Mouse (Mus musculus) kidney, embryonic 15.5 days (tissue): ENCODE measurements at regions not wholly inside any gene's neighbourhood (a gene's known extent, or its start where the extent isn't known, plus 50 kb on each side); places are given as distances from the start of the nearest gene placed in this dataset.

ENCODE experiments used
- ATAC-seq: fragments of 200-750 bp; cut with Nextera tagmentation; replicated peaks from 2 replicates; pipeline ENCODE4 v1.8.0; 2017; ENCODE audit warnings: moderate TSS enrichment; ENCODE audit not compliant: low FRiP score
- H3K27ac ChIP-seq: fragments of 300-500 bp; sonication (generic); 2 replicates; pipeline ENCODE4 v1.5.1; 2015; ENCODE audit warnings: mild to moderate bottlenecking, inconsistent platforms
- H3K27me3 ChIP-seq: fragments of 300-500 bp; sonication (generic); 2 replicates; pipeline ENCODE4 v1.6.1; 2015; ENCODE audit warnings: inconsistent platforms
- H3K36me3 ChIP-seq: fragments of 300-500 bp; sonication (generic); 2 replicates; pipeline ENCODE4 v1.6.1; 2015; ENCODE audit warnings: inconsistent platforms
- H3K4me1 ChIP-seq: fragments of 300-500 bp; sonication (generic); 2 replicates; pipeline ENCODE4 v1.6.1; 2015; ENCODE audit warnings: inconsistent platforms
- H3K4me2 ChIP-seq: fragments of 300-500 bp; sonication (generic); 2 replicates; pipeline ENCODE4 v1.6.1; 2015; ENCODE audit warnings: moderate library complexity, mild to moderate bottlenecking, inconsistent platforms
- H3K4me3 ChIP-seq: fragments of 300-500 bp; sonication (generic); replicated peaks from 2 replicates; pipeline ENCODE4 v1.5.1; 2015; ENCODE audit warnings: mild to moderate bottlenecking, inconsistent platforms
- H3K9ac ChIP-seq: fragments of 300-500 bp; sonication (generic); 2 replicates; pipeline ENCODE4 v1.6.1; 2015; ENCODE audit warnings: mild to moderate bottlenecking, inconsistent platforms
- H3K9me3 ChIP-seq: fragments of 300-500 bp; sonication (generic); replicated peaks from 2 replicates; pipeline ENCODE4 v1.6.1; 2016; ENCODE audit warnings: inconsistent platforms
- WGBS: fragments of 180-500 bp; shearing (Covaris S2); methylation state at CpG from one replicate; pipeline ENCODE4 v1.1.7; 2015; ENCODE audit warnings: mixed read lengths; 5-methylcytosine and 5-hydroxymethylcytosine counted together

DNA sequence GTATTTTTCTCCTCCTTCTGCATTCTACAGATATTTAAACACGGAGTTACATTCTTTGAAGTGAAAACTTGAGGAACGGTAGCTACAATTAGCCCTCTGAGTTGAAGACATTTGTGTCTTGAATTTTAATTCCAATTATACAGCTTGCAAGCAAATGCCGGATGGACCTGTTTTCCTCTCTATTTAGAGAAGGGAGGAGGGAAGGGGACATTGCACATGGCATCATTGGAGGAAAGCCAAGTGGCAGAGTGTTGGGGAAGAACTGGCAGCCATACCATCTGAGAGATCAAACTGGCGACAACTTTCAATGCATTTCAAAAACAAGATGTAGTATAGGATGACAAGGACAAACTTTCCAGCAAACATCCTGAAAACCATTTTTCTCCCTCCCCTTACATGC is 493.4 kb downstream of the Cenpc1 start:
- no peak overlapping the region for H3K4me2 ChIP-seq
- H3K4me3 ChIP-seq, result no peak overlapping the region
- H3K36me3 ChIP-seq, result no peaks in the 10 kb centered on the region
- H3K27ac ChIP-seq, result no peak overlapping the region
- ATAC-seq, result no peak
- 79% methylated on average over 4 of the region's 4 CpGs for WGBS
- H3K9ac ChIP-seq, result no peak overlapping the region
- H3K9me3 ChIP-seq, result no peaks in the 10 kb centered on the region
- H3K27me3 ChIP-seq, result no peaks in the 10 kb centered on the region
- no peaks in the 10 kb centered on the region for H3K4me1 ChIP-seq

DNA sequence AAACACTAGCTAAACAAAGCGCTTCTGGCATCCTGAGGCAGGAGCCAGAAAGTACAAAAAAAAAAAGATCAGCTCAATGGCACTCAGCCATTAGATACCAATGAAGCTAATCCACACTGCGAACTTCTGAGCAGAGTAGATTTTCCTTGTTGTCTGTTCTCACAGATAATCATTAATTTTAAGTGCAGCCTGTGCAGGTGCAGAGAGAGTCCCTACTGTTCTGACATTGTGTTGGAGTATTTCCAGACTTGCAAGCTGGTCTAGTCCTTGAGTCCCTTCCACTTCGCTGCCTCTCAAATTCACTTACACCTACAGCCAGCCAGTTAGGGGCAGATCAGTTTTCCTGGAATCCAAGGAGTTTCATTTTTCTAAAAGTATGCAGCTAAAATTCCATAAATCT is 494.0 kb downstream of the Cenpc1 start:
- Histone ChIP-seq H3K9ac (no peak overlapping the region), H3K36me3 (no peaks in the 10 kb centered on the region), H3K27ac (no peak overlapping the region), H3K4me2 (no peak overlapping the region), H3K9me3 (no peaks in the 10 kb centered on the region), H3K4me3 (no peak overlapping the region), H3K27me3 (no peaks in the 10 kb centered on the region), H3K4me1 (no peaks in the 10 kb centered on the region)
- no peak for ATAC-seq
- 73% methylated on average over 3 of the region's 3 CpGs for WGBS

DNA sequence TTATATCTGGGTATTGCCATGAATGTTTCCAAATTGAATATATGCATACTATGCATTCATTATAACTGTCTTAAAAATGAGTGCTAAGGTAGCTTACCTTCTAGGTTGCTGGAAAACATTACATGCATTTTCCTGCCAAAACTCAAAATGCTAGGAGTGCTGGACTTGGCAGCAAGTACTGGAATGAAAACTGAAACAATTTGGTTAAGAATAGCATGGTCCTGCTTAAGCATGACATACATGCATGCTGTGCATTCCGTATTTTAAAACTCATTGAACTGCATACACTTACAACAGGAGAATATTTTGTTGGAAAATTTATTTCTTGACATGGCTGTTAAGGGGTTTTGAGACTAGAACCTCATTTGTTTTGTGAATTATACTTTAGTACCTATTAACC is 529.1 kb downstream of the Cenpc1 start:
- H3K9me3 ChIP-seq, result no peaks in the 10 kb centered on the region
- H3K36me3 ChIP-seq, result no peaks in the 10 kb centered on the region
- no peak for ATAC-seq
- no peak overlapping the region for H3K4me2 ChIP-seq
- H3K4me3 ChIP-seq, result no peak overlapping the region
- H3K9ac ChIP-seq, result no peak overlapping the region
- no peaks in the 10 kb centered on the region for H3K4me1 ChIP-seq
- 81% methylated on average over 1 of the region's 1 CpGs for WGBS
- no peaks in the 10 kb centered on the region for H3K27me3 ChIP-seq
- H3K27ac ChIP-seq, result no peak overlapping the region

DNA sequence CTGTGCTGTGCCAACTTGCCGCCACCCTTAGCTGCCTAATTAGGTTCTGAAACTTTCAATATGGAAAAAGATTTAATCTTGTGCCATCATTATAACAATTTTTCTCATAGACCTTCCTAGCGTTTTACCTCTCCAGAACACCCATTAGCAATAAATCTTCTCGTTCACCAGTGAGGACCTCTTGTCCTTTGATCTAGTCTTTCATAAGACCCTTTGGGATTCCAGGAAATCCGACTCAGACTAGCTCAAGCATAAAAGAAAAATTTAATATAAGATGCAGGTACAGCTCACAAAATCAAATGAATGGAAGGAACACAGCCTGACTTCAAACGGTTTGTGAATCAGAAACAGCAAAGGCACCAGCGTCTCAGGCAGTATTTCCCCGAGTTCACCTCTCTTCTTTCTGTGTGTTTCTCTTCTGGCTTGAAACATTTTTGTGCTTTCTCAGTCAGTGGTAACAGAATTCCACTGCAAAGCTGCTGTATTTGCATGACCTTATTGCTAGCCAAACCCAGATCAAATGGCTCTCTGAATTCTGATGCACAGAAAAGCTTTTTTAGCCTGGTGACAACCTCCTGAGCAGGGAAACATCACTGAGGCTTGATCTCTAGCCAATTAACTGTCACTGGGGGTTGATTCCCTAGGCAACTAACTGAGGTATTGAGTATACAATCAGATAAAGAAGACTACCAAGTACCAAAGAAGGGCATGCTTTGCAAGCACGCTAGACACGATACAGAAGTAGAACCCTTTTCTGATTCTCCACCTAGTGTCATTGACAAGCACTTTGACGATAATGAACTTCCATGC is 539.8 kb downstream of the Cenpc1 start:
- Histone ChIP-seq H3K4me3 (no peak overlapping the region), H3K27ac (no peak overlapping the region), H3K4me2 (no peak overlapping the region), H3K9me3 (no peaks in the 10 kb centered on the region), H3K4me1 (no peaks in the 10 kb centered on the region), H3K9ac (no peak overlapping the region), H3K36me3 (no peaks in the 10 kb centered on the region), H3K27me3 (no peaks in the 10 kb centered on the region)
- no peak for ATAC-seq
- 80% methylated on average over 10 of the region's 10 CpGs for WGBS

DNA sequence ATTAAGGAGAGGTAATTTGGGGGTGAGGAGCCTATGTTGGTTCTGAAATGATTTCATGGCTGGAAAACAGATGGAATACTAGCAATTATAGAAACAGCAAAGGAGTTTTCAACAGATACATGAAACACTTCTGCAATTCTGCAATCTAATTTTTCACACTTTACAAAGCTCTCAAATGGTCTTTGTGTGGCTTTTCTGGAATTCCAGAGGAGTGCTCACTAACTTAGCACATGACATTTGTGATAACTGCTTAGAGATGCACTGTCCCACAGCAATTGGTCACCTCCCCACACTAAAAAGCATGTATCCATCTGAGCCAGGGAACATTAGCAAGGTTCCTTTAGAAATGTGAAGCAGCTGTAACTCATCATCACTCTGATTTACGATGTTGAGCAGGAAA is 560.1 kb downstream of the Cenpc1 start:
- H3K9ac ChIP-seq, result no peak overlapping the region
- no peaks in the 10 kb centered on the region for H3K36me3 ChIP-seq
- no peaks in the 10 kb centered on the region for H3K4me1 ChIP-seq
- no peak overlapping the region for H3K27ac ChIP-seq
- WGBS, result 85% methylated on average over 1 of the region's 1 CpGs
- no peak overlapping the region for H3K4me2 ChIP-seq
- ATAC-seq, result no peak
- H3K27me3 ChIP-seq, result no peaks in the 10 kb centered on the region
- no peaks in the 10 kb centered on the region for H3K9me3 ChIP-seq
- no peak overlapping the region for H3K4me3 ChIP-seq

DNA sequence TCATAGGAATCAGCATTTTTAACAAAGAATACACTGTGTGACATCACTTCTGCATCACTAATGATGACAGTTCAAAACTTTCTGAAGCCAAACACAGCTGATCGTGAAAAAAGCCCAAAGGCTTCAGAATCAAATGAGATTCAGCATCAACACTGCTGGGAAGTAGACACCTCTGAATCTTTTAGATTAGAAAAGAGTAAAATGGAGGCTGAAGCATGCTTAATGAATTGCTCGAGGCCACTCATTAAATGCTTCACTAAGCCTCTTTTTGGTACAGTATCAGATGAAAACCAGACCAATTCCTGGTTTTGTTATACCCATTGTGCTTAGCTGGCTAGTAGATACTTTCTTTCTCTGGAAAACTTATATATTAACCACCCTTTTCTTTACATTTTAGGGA is 568.1 kb downstream of the Cenpc1 start:
- ATAC-seq, result no peak
- Histone ChIP-seq H3K9me3 (no peaks in the 10 kb centered on the region), H3K4me1 (no peaks in the 10 kb centered on the region), H3K4me3 (no peak overlapping the region), H3K27ac (no peak overlapping the region), H3K27me3 (no peaks in the 10 kb centered on the region), H3K36me3 (no peaks in the 10 kb centered on the region), H3K4me2 (no peak overlapping the region), H3K9ac (no peak overlapping the region)
- WGBS, result 57% methylated on average over 2 of the region's 2 CpGs

DNA sequence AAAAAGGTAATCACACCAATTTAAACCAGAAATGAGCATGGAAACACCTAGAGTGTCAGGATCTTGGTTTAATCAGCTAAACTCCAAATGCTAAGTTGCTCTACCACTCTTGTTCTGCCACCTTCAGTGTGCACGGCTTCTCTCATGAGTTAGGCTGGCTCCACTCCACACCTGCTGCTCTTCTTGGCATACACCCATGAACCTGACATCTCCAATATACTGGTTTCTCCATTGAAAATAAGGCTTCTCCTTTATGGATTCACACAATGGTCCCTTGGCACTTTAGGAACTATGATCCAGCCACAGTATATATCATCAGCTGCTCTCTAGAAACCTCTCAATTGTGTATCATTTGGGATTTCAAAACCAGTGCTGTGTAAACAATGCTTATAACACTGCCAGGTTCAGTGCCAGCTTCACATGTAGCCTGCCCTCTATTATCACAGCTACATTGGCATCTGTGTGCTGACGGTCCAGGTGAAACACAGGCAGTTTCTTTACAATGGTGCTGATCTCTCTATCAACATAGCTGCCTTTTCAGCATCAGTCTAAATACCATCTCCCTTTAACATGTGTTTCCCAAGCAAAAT is 579.6 kb downstream of the Cenpc1 start:
- Histone ChIP-seq H3K36me3 (no peaks in the 10 kb centered on the region), H3K27me3 (no peaks in the 10 kb centered on the region), H3K4me1 (no peaks in the 10 kb centered on the region), H3K4me3 (no peak overlapping the region), H3K9me3 (no peaks in the 10 kb centered on the region), H3K9ac (no peak overlapping the region), H3K27ac (no peak overlapping the region), H3K4me2 (no peak overlapping the region)
- 88% methylated on average over 2 of the region's 2 CpGs for WGBS
- ATAC-seq, result no peak

DNA sequence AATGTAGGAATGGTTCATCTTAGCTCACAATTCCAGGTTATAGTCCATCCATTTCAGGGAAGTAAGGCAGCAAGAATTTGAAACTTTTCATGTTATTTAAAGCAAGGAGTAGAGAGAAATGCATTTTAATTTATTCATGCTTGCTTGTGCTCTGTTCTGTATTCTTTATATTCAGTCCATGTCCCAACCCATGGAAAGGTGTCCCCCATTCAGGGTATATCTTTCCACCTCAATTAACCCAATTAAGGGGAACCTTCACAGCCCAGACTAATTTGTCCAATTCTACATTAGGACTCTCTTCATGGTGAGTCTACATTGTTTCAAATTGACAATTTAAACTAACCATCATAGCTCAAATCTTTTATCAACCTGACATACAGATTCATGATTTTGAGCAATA is 580.2 kb downstream of the Cenpc1 start:
- Histone ChIP-seq H3K27ac (no peak overlapping the region), H3K27me3 (no peaks in the 10 kb centered on the region), H3K36me3 (no peaks in the 10 kb centered on the region), H3K4me1 (no peaks in the 10 kb centered on the region), H3K4me2 (no peak overlapping the region), H3K9me3 (no peaks in the 10 kb centered on the region), H3K4me3 (no peak overlapping the region), H3K9ac (no peak overlapping the region)
- ATAC-seq, result no peak

DNA sequence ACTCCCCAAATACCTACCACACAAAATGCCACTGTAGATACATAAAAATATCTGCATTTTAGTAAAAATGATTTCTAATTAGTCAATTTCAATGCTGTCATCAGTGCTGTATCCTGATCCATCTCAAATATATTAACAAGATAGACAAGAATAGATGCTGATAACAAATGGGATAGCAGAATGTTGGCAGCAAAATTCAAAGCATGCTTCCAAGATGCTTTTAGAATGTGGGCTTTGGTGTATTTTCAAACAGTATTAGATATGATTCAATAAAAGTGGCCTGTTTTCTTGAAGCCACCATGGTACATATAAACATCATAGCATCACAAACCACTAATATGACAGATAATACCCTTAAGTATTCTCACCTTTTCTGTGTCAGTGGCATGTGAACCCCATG is 597.6 kb downstream of the Cenpc1 start:
- Histone ChIP-seq H3K9ac (no peak overlapping the region), H3K27me3 (no peaks in the 10 kb centered on the region), H3K9me3 (no peaks in the 10 kb centered on the region), H3K27ac (no peak overlapping the region), H3K36me3 (no peaks in the 10 kb centered on the region), H3K4me2 (no peak overlapping the region), H3K4me1 (no peaks in the 10 kb centered on the region), H3K4me3 (no peak overlapping the region)
- no peak for ATAC-seq

DNA sequence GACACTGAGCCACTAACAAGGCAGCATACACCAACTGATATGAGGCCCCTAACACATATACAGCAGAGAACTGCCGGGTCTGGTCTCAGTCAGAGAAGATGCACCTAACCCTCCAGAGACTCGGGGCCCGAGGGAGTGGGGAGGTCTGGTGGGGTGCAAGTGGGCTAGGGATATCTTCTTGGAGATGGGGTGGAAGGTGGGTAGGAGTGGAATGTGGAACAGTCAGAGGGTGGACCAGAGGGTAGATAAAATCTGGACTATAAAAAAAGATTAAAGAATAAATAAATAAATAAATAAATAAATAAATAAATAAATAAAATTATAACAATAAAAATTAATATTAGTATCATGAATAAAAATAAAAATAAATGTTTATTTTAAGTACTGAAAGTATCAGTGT is 598.2 kb downstream of the Cenpc1 start:
- Histone ChIP-seq H3K9ac (no peak overlapping the region), H3K4me1 (no peaks in the 10 kb centered on the region), H3K27me3 (no peaks in the 10 kb centered on the region), H3K36me3 (no peaks in the 10 kb centered on the region), H3K4me3 (no peak overlapping the region), H3K27ac (no peak overlapping the region), H3K4me2 (no peak overlapping the region), H3K9me3 (no peaks in the 10 kb centered on the region)
- WGBS, result 93% methylated on average over 3 of the region's 3 CpGs
- ATAC-seq, result no peak
